In genomic region chr7:79211287-79211976, GRCm38 (mm10) we compare ENCODE assay signal across 8 mouse cellular contexts.
DNase-seq lines count a peak whose midpoint lies in the region; ATAC-seq lines count a peak whose summit lies in the region.

No protein-coding gene starts in this region.

- H3K27me3 ChIP-seq in liver, embryonic 13.5 days = peaks cover 18% of the 10 kb centered on the region

- no peak overlapping the region for H3K4me3 ChIP-seq in liver, embryonic 13.5 days (replicated peaks)

- WGBS in liver, embryonic 13.5 days (ENCODE audit: insufficient replicate concordance) = 11% methylated on average over 9 of the region's 9 CpGs

- H3K9ac ChIP-seq in liver, embryonic 13.5 days = no peak overlapping the region

- H3K36me3 ChIP-seq in liver, embryonic 13.5 days = no peaks in the 10 kb centered on the region

- H3K27ac ChIP-seq in liver, embryonic 13.5 days = no peak overlapping the region

- H3K4me2 ChIP-seq in liver, embryonic 13.5 days = peak overlapping the region; percentile 28

- H3K9me3 ChIP-seq in liver, embryonic 13.5 days (replicated peaks) = no peaks in the 10 kb centered on the region

- peak; percentile 51; the same call in 1 of the 2 replicates for ATAC-seq in liver, embryonic 13.5 days (ENCODE audit: low read depth)
- no peak for ATAC-seq in inflammation-experienced regulatory T-cells, adult 6 months

- peaks cover 3% of the 10 kb centered on the region for H3K4me1 ChIP-seq in liver, embryonic 13.5 days (replicated peaks)

- peak; percentile 32 for DNase-seq in adrenal gland, adult 2 months
- DNase-seq in adrenal gland, adult 18-20 months (ENCODE audit: low spot score in 2 of 2) = no peak
- peak; percentile 33 for DNase-seq in thymus, postnatal 14 days
- no peak for DNase-seq in thymus, postnatal 0 days (ENCODE audit: low spot score)
- DNase-seq in liver, embryonic 13.5 days = no peak
- DNase-seq in gastrocnemius, adult 18-20 months (ENCODE audit: low spot score) = no peak
- no peak for DNase-seq in spleen, postnatal 10 days (ENCODE audit: low spot score in 2 of 2)

Comparison
In these comparisons a context has a peak if more than half of its experiments do, and no peak if none do; other contexts are left out.
1. DNase-seq: peak in adrenal gland, adult 2 months (single experiment) and thymus, postnatal 14 days (single experiment); none in adrenal gland, adult 18-20 months (0 of 2), thymus, postnatal 0 days (single experiment), liver, embryonic 13.5 days (single experiment), gastrocnemius, adult 18-20 months (single experiment) and spleen, postnatal 10 days (0 of 2).